Mouse (Mus musculus) forebrain, embryonic 13.5 days (tissue): ENCODE measurements around the gene Uaca. TPM values are rescaled to one million over a fixed set of nuclear protein-coding genes. Genes with fewer than 3 reads are reported as not detected.
A peak's percentile ranks its signal among the peaks of the same experiment; 100 is the strongest.

ENCODE experiments used
- ATAC-seq: fragments of 200-750 bp; cut with Nextera tagmentation; 2 replicates; pipeline ENCODE4 v1.8.0; 2017
- H3K27ac ChIP-seq: fragments of 300-500 bp; sonication (generic); 2 replicates; pipeline ENCODE4 v1.5.1; 2015; ENCODE audit warnings: inconsistent platforms, mild to moderate bottlenecking, moderate library complexity
- H3K27me3 ChIP-seq: fragments of 300-500 bp; sonication (generic); 2 replicates; pipeline ENCODE4 v1.6.1; 2015; ENCODE audit warnings: mild to moderate bottlenecking, inconsistent platforms
- H3K36me3 ChIP-seq: fragments of 300-500 bp; sonication (generic); 2 replicates; pipeline ENCODE4 v1.6.1; 2015; ENCODE audit warnings: mild to moderate bottlenecking, inconsistent platforms; ENCODE audit not compliant: poor library complexity, severe bottlenecking
- H3K4me1 ChIP-seq: fragments of 300-500 bp; sonication (generic); 2 replicates; pipeline ENCODE4 v1.6.1; 2015; ENCODE audit warnings: inconsistent platforms
- H3K4me2 ChIP-seq: fragments of 300-500 bp; sonication (generic); 2 replicates; pipeline ENCODE4 v1.6.1; 2015; ENCODE audit warnings: inconsistent platforms, mild to moderate bottlenecking, moderate library complexity
- H3K4me3 ChIP-seq: fragments of 300-500 bp; sonication (generic); 2 replicates; pipeline ENCODE4 v1.5.1; 2015; ENCODE audit warnings: mild to moderate bottlenecking, inconsistent platforms
- H3K9ac ChIP-seq: fragments of 300-500 bp; sonication (generic); 2 replicates; pipeline ENCODE4 v1.6.1; 2015; ENCODE audit warnings: mild to moderate bottlenecking, inconsistent platforms
- H3K9me3 ChIP-seq: fragments of 300-500 bp; sonication (generic); replicated peaks from 2 replicates; pipeline ENCODE4 v1.6.1; 2016; ENCODE audit warnings: inconsistent platforms
- WGBS: fragments of 180-500 bp; shearing (Covaris S2); methylation state at CpG from one replicate; pipeline ENCODE4 v1.1.7; 2015; 5-methylcytosine and 5-hydroxymethylcytosine counted together
- polyA plus RNA-seq: library from polyadenylated mRNA; unstranded; fragments of >200 nt; fragmentation: Nextera tagmentation; extraction: Ambion mirVana; gene quantifications from 2 replicates; pipeline ENCODE4 v1.2.1, GENCODE M21; 2015

Gene Uaca
- polyA plus RNA-seq, 1 experiment from 2014 or later, result 21.0 TPM

GRCm38 (mm10) chr9:60898291-60899020 is 104.1 kb downstream of the Uaca start:
- no peak for ATAC-seq
- H3K4me3 ChIP-seq, result no peak overlapping the region
- no peaks in the 10 kb centered on the region for H3K9me3 ChIP-seq
- no peaks in the 10 kb centered on the region for H3K36me3 ChIP-seq
- no peak overlapping the region for H3K9ac ChIP-seq
- peaks cover 22% of the 10 kb centered on the region for H3K27me3 ChIP-seq
- H3K4me2 ChIP-seq, result no peak overlapping the region
- no peak overlapping the region for H3K27ac ChIP-seq
- H3K4me1 ChIP-seq, result peaks cover 15% of the 10 kb centered on the region
- 91% methylated on average over 5 of the region's 5 CpGs for WGBS

DNA sequence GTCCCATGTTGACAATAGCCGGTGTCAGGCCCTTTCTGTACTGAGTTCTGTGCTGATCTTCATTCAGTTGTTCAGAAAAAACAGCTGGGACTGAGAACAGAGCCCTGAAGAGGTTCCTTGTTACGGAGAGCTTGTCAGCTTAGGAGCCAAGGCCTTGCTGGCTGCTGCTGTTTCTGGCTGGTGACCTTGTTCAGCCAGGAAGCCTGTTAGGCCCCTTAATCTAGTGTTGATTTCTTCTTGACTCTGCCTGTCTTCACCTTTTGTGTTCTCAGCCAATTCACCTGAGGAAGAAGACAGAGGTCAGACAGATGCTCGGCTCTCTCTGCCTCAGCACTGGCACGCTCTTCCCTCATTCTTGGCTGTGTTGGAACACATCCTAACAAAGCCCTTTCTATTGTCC is 104.9 kb downstream of the Uaca start:
- 53% methylated on average over 4 of the region's 4 CpGs for WGBS
- H3K4me3 ChIP-seq, result no peak overlapping the region
- peaks cover 19% of the 10 kb centered on the region for H3K27me3 ChIP-seq
- H3K9ac ChIP-seq, result no peak overlapping the region
- no peak overlapping the region for H3K4me2 ChIP-seq
- H3K4me1 ChIP-seq, result peaks cover 15% of the 10 kb centered on the region
- H3K36me3 ChIP-seq, result no peaks in the 10 kb centered on the region
- ATAC-seq, result no peak
- H3K27ac ChIP-seq, result no peak overlapping the region
- H3K9me3 ChIP-seq, result no peaks in the 10 kb centered on the region

DNA sequence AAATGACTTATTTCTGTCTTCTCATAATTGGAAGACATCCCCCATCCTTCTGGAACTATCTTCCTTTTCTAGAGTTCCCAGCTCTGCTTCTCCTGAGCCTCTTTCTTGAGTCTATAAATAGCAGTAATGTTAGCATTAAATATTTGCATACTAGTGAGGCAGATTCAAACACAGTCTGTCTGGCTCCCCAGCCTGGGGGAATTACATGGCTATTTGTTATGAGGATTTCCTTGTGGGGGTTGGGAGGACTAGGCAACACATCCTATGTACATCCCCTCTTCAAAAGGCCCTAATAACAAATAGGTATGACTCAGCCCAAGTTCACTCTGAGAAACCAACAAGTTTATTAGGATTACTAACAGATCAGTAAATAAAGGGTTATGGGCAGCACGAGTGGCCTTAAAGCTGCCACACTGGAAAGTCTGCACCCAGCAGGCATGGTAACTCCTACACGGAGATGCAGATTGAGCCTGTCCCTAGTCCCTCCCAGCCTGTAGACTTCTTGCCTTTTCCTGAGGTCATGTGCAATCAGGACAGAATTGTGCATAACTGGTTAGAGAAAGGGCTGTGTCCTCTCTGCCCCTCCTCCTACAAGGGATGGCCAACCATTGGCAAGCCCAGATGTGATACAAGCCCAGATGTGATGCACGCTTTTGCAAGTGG is 105.6 kb downstream of the Uaca start:
- Histone ChIP-seq H3K4me2 (no peak overlapping the region), H3K4me3 (no peak overlapping the region), H3K4me1 (peaks cover 15% of the 10 kb centered on the region), H3K27me3 (peaks cover 12% of the 10 kb centered on the region; the same call in 1 of the 2 replicates), H3K27ac (no peak overlapping the region), H3K9ac (no peak overlapping the region), H3K36me3 (no peaks in the 10 kb centered on the region), H3K9me3 (no peaks in the 10 kb centered on the region)
- 68% methylated on average over 3 of the region's 3 CpGs for WGBS
- no peak for ATAC-seq

GRCm38 (mm10) chr9:60912266-60912665 is 117.9 kb downstream of the Uaca start:
- no peak overlapping the region for H3K4me2 ChIP-seq
- H3K4me1 ChIP-seq, result no peaks in the 10 kb centered on the region
- no peak overlapping the region for H3K9ac ChIP-seq
- H3K36me3 ChIP-seq, result no peaks in the 10 kb centered on the region
- H3K27me3 ChIP-seq, result no peaks in the 10 kb centered on the region
- H3K4me3 ChIP-seq, result no peak overlapping the region
- ATAC-seq, result no peak
- H3K27ac ChIP-seq, result no peak overlapping the region
- H3K9me3 ChIP-seq, result no peaks in the 10 kb centered on the region
- 87% methylated on average over 1 of the region's 1 CpGs for WGBS

GRCm38 (mm10) chr9:60913626-60914025 is 119.3 kb downstream of the Uaca start:
- Histone ChIP-seq H3K9ac (no peak overlapping the region), H3K27ac (no peak overlapping the region), H3K4me1 (0 out of 2 replicates have a peak, but pooled peaks cover 2% of the 10 kb centered on the region), H3K36me3 (no peaks in the 10 kb centered on the region), H3K4me2 (no peak overlapping the region), H3K27me3 (no peaks in the 10 kb centered on the region), H3K4me3 (no peak overlapping the region), H3K9me3 (no peaks in the 10 kb centered on the region)
- no peak for ATAC-seq
- WGBS, result 87% methylated on average over 3 of the region's 3 CpGs

DNA sequence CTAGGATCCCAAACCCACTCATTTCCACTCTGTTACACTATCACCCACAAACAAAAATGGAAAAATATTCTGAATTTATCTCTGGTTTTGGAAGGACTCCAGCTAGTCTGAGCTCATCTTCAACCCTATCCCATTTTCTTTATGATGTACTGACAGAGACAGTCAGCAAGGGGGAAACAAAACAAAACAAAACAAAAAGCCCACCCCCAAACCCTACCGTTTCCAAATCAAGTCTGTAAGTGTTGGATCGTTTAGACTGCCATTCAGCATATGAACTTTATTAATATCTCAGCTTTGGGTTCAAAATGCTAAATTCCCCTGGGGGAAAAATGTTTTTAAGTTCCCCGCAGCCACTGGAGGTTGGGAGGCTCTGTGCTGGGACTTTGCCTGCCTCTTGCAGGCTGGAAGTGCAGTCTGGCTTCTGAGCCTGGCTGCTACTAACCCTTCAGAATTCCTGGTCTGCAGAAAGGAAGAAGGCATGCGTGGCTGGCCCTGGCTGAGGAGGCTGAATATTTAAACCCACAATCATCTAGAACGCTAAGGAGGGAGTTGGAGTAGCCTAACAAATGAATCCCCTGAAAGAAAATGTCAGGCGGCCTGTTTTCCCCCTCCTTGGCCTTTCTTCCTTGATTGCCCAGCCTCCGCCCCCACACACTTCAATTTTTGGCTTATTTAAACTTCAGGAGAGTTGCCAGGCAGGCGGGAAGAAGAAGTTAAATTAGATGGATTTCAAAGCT is 125.8 kb downstream of the Uaca start:
- Histone ChIP-seq H3K9me3 (no peaks in the 10 kb centered on the region), H3K4me3 (no peak overlapping the region), H3K36me3 (no peaks in the 10 kb centered on the region), H3K27ac (peak overlapping the region; percentile 26; the same call in 1 of the 2 replicates), H3K27me3 (0 out of 2 replicates have a peak, but pooled peaks cover 2% of the 10 kb centered on the region), H3K4me1 (peaks cover 25% of the 10 kb centered on the region), H3K4me2 (no peak overlapping the region), H3K9ac (no peak overlapping the region)
- WGBS, result 37% methylated on average over 8 of the region's 8 CpGs
- ATAC-seq, result no peak; the same call in 1 of the 2 replicates

GRCm38 (mm10) chr9:60920673-60921062 is 126.3 kb downstream of the Uaca start:
- Histone ChIP-seq H3K4me2 (no peak overlapping the region), H3K27ac (peak overlapping the region; percentile 26), H3K36me3 (no peaks in the 10 kb centered on the region), H3K9me3 (no peaks in the 10 kb centered on the region), H3K4me3 (no peak overlapping the region), H3K27me3 (0 out of 2 replicates have a peak, but pooled peaks cover 2% of the 10 kb centered on the region), H3K9ac (no peak overlapping the region), H3K4me1 (peaks cover 25% of the 10 kb centered on the region)
- ATAC-seq, result no peak
- WGBS, result 37% methylated on average over 10 of the region's 10 CpGs

DNA sequence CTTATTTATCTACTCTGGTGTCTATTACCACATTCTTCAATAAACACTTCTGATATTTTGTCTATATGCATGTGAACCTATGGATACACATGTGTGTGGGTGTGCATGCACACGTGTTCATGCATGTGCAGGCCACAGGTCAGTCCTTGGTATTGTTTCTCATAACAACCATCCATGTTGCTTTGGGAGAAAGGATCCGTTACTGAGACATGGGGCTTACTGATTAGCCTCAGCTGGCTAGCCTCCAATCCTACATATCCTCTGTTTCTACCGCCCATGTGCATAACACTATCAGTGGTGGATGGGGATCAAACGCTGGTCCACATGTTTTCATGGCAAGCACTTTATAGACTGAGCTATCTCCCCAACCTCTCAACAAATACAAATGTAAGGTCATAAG is 126.9 kb downstream of the Uaca start:
- H3K36me3 ChIP-seq, result no peaks in the 10 kb centered on the region
- H3K9me3 ChIP-seq, result no peaks in the 10 kb centered on the region
- H3K4me1 ChIP-seq, result peaks cover 25% of the 10 kb centered on the region
- H3K9ac ChIP-seq, result no peak overlapping the region
- no peak overlapping the region for H3K27ac ChIP-seq
- H3K27me3 ChIP-seq, result 0 out of 2 replicates have a peak, but pooled peaks cover 2% of the 10 kb centered on the region
- no peak overlapping the region for H3K4me2 ChIP-seq
- WGBS, result 84% methylated on average over 4 of the region's 4 CpGs
- no peak for ATAC-seq
- H3K4me3 ChIP-seq, result no peak overlapping the region

DNA sequence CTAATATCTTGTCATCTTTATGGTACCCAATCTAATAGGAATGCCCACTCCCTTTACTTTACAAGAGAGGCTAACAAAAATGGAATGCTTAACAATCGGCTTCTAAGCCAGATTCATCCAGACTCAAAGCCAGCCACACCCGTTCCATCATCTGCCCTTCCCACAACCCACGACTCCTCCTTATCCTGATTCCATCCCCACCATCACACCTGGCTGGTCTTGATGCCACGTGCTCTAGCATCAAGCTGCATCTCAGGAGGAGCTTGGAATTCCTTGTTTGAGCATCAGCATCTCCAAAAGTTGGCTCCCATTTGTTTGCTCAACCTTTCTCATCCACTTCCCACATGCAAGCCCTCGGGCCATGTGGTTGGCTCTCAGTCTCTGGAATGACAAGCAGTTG is 127.5 kb downstream of the Uaca start:
- no peaks in the 10 kb centered on the region for H3K36me3 ChIP-seq
- H3K27me3 ChIP-seq, result 0 out of 2 replicates have a peak, but pooled peaks cover 2% of the 10 kb centered on the region
- WGBS, result 89% methylated on average over 5 of the region's 5 CpGs
- H3K9ac ChIP-seq, result no peak overlapping the region
- ATAC-seq, result no peak
- H3K4me2 ChIP-seq, result no peak overlapping the region
- peaks cover 25% of the 10 kb centered on the region for H3K4me1 ChIP-seq
- H3K4me3 ChIP-seq, result no peak overlapping the region
- no peaks in the 10 kb centered on the region for H3K9me3 ChIP-seq
- no peak overlapping the region for H3K27ac ChIP-seq

DNA sequence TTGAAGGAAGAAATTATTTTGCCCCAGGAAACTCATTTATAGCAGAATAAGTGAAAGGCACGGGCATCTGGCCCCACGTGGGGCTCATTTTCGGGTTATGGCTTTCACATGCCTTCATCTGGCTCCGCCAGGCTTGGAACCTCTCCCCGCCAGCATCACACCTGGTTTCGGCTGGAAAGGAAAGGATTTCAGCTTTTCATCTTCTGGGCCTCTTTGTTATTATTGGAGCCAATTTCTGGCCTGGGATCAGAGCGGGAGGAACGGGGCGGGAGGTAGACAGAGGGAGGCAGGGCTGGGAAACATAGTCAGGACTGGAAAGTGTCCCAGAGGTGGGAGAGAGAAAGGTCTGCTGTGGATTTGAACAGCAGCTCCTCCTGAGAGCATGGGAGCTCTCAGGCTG is 132.0 kb downstream of the Uaca start:
- no peak overlapping the region; the same call in 1 of the 2 replicates for H3K9ac ChIP-seq
- H3K4me2 ChIP-seq, result no peak overlapping the region
- H3K27me3 ChIP-seq, result 0 out of 2 replicates have a peak, but pooled peaks cover 2% of the 10 kb centered on the region
- WGBS, result 70% methylated on average over 9 of the region's 9 CpGs
- peaks cover under 1% of the 10 kb centered on the region; the same call in 1 of the 2 replicates for H3K4me1 ChIP-seq
- H3K27ac ChIP-seq, result no peak overlapping the region
- no peaks in the 10 kb centered on the region for H3K36me3 ChIP-seq
- no peak overlapping the region for H3K4me3 ChIP-seq
- ATAC-seq, result no peak
- no peaks in the 10 kb centered on the region for H3K9me3 ChIP-seq

- WGBS, result 64% methylated on average over 4 of the region's 4 CpGs
- H3K27me3 ChIP-seq, result peaks cover 5% of the 10 kb centered on the region; the same call in 1 of the 2 replicates
- no peaks in the 10 kb centered on the region for H3K36me3 ChIP-seq
- H3K4me1 ChIP-seq, result no peaks in the 10 kb centered on the region
- no peaks in the 10 kb centered on the region for H3K9me3 ChIP-seq
- H3K9ac ChIP-seq, result no peak overlapping the region
- no peak for ATAC-seq
- H3K4me3 ChIP-seq, result no peak overlapping the region
- no peak overlapping the region for H3K27ac ChIP-seq
- no peak overlapping the region for H3K4me2 ChIP-seq
Measured at GRCm38 (mm10) chr9:60929290-60929983, 135.1 kb downstream of the Uaca start.
